Mouse (Mus musculus) limb, embryonic 10.5 days (tissue): Measurements from ENCODE around the gene Tmed9. TPM values are rescaled to one million over a fixed set of nuclear protein-coding genes. Genes with fewer than 3 reads are reported as not detected.
"Not testable (repeated sequence)": the region's sequence is repeated elsewhere in the genome, so short reads cannot be mapped to it uniquely, and the experiment has no call there.

Experiments
- DNase-seq: peaks from one replicate; pipeline ENCODE4 v3.0.0-alpha.2; 2017; ENCODE audit warnings: low spot score
- H3K27ac ChIP-seq: fragments of 300-500 bp; sonication (generic); 2 replicates; pipeline ENCODE4 v1.5.1; 2016; ENCODE audit warnings: mild to moderate bottlenecking
- H3K27me3 ChIP-seq: fragments of 300-500 bp; sonication (generic); 2 replicates; pipeline ENCODE4 v1.6.1; 2016; ENCODE audit warnings: low read depth, mild to moderate bottlenecking; ENCODE audit not compliant: poor library complexity, severe bottlenecking
- H3K36me3 ChIP-seq: fragments of 300-500 bp; sonication (generic); 2 replicates; pipeline ENCODE4 v1.6.1; 2016; ENCODE audit warnings: mild to moderate bottlenecking, moderate library complexity
- H3K4me1 ChIP-seq: fragments of 300-500 bp; sonication (generic); 2 replicates; pipeline ENCODE4 v1.6.1; 2016
- H3K4me3 ChIP-seq: fragments of 300-500 bp; sonication (generic); 2 replicates; pipeline ENCODE4 v1.5.1; 2016; ENCODE audit warnings: mild to moderate bottlenecking, moderate library complexity
- H3K9me3 ChIP-seq: fragments of 300-500 bp; sonication (generic); replicated peaks from 2 replicates; pipeline ENCODE4 v1.6.1; 2016; ENCODE audit warnings: mild to moderate bottlenecking
- WGBS: fragments of 180-500 bp; shearing (Covaris S2); methylation state at CpG from one replicate; pipeline ENCODE4 v1.1.7; 2016; 5-methylcytosine and 5-hydroxymethylcytosine counted together
- polyA plus RNA-seq: library from polyadenylated mRNA; unstranded; fragments of >200 nt; fragmentation: Nextera tagmentation; extraction: Ambion mirVana; gene quantifications from 2 replicates; pipeline ENCODE4 v1.2.1, GENCODE M21; 2016

Tmed9 gene
- polyA plus RNA-seq, 1 experiment from 2014 or later: 123 TPM

- no peak for DNase-seq
- Histone ChIP-seq H3K4me1 (no peaks in the 10 kb centered on the region), H3K9me3 (no peaks in the 10 kb centered on the region), H3K36me3 (peaks cover 100% of the 10 kb centered on the region), H3K4me3 (no peak overlapping the region), H3K27ac (no peak overlapping the region), H3K27me3 (no peaks in the 10 kb centered on the region)
- WGBS: 94% methylated on average over 8 of the region's 8 CpGs
These were observed 30.1 kb upstream of the Tmed9 start for GRCm38 (mm10) chr13:55543447-55543846.

GRCm38 (mm10) chr13:55544792-55545191 lies 28.7 kb upstream of the Tmed9 start:
- 93% methylated on average over 6 of the region's 6 CpGs for WGBS
- H3K36me3 ChIP-seq: peaks cover 100% of the 10 kb centered on the region
- no peak overlapping the region for H3K27ac ChIP-seq
- no peaks in the 10 kb centered on the region for H3K9me3 ChIP-seq
- no peak for DNase-seq
- H3K4me3 ChIP-seq: no peak overlapping the region
- H3K27me3 ChIP-seq: no peaks in the 10 kb centered on the region
- no peaks in the 10 kb centered on the region for H3K4me1 ChIP-seq

GRCm38 (mm10) chr13:55547916-55548315 lies 25.6 kb upstream of the Tmed9 start:
- peaks cover 100% of the 10 kb centered on the region for H3K36me3 ChIP-seq
- no peaks in the 10 kb centered on the region for H3K27me3 ChIP-seq
- H3K4me1 ChIP-seq: no peaks in the 10 kb centered on the region
- DNase-seq: no peak
- no peak overlapping the region for H3K4me3 ChIP-seq
- no peaks in the 10 kb centered on the region for H3K9me3 ChIP-seq
- H3K27ac ChIP-seq: no peak overlapping the region
- WGBS: 94% methylated on average over 2 of the region's 2 CpGs

GRCm38 (mm10) chr13:55548426-55548825 lies 25.1 kb upstream of the Tmed9 start:
- no peaks in the 10 kb centered on the region for H3K27me3 ChIP-seq
- 89% methylated on average over 5 of the region's 5 CpGs for WGBS
- H3K27ac ChIP-seq: no peak overlapping the region
- no peak for DNase-seq
- peaks cover 100% of the 10 kb centered on the region for H3K36me3 ChIP-seq
- no peaks in the 10 kb centered on the region for H3K4me1 ChIP-seq
- H3K4me3 ChIP-seq: no peak overlapping the region
- H3K9me3 ChIP-seq: no peaks in the 10 kb centered on the region

- H3K36me3 ChIP-seq: peaks cover 100% of the 10 kb centered on the region
These were observed 24.5 kb upstream of the Tmed9 start for GRCm38 (mm10) chr13:55549061-55549460.

GRCm38 (mm10) chr13:55555921-55556320 lies 17.6 kb upstream of the Tmed9 start:
- no peak overlapping the region for H3K27ac ChIP-seq
- 95% methylated on average over 9 of the region's 9 CpGs for WGBS
- peaks cover 84% of the 10 kb centered on the region for H3K36me3 ChIP-seq

More at GRCm38 (mm10) chr13:55549061-55549460, 24.5 kb upstream of the Tmed9 start:
- WGBS: 90% methylated on average over 15 of the region's 15 CpGs
- no peak overlapping the region for H3K4me3 ChIP-seq
- no peak overlapping the region for H3K27ac ChIP-seq
- no peaks in the 10 kb centered on the region for H3K9me3 ChIP-seq
- no peaks in the 10 kb centered on the region for H3K4me1 ChIP-seq
- DNase-seq: no peak
- no peaks in the 10 kb centered on the region for H3K27me3 ChIP-seq

GRCm38 (mm10) chr13:55557499-55557898 lies 16.0 kb upstream of the Tmed9 start:
- no peak overlapping the region for H3K27ac ChIP-seq
- H3K4me1 ChIP-seq: 0 out of 2 replicates have a peak, but pooled peaks cover 2% of the 10 kb centered on the region
- no peak for DNase-seq
- no peaks in the 10 kb centered on the region for H3K9me3 ChIP-seq
- H3K4me3 ChIP-seq: no peak overlapping the region
- 84% methylated on average over 6 of the region's 6 CpGs for WGBS
- H3K27me3 ChIP-seq: no peaks in the 10 kb centered on the region
- peaks cover 84% of the 10 kb centered on the region for H3K36me3 ChIP-seq

More at GRCm38 (mm10) chr13:55555921-55556320, 17.6 kb upstream of the Tmed9 start:
- DNase-seq: no peak
- no peaks in the 10 kb centered on the region for H3K27me3 ChIP-seq
- no peaks in the 10 kb centered on the region for H3K9me3 ChIP-seq
- no peak overlapping the region for H3K4me3 ChIP-seq
- H3K4me1 ChIP-seq: 0 out of 2 replicates have a peak, but pooled peaks cover 2% of the 10 kb centered on the region

- Histone ChIP-seq H3K4me1 (peaks cover 7% of the 10 kb centered on the region; the same call in 1 of the 2 replicates), H3K36me3 (peaks cover 82% of the 10 kb centered on the region), H3K27me3 (no peaks in the 10 kb centered on the region), H3K9me3 (no peaks in the 10 kb centered on the region), H3K4me3 (no peak overlapping the region), H3K27ac (no peak overlapping the region)
- DNase-seq: no peak
- 81% methylated on average over 7 of the region's 7 CpGs for WGBS
These were observed 10.2 kb upstream of the Tmed9 start for GRCm38 (mm10) chr13:55563266-55563879.

GRCm38 (mm10) chr13:55567001-55567400 lies 6.5 kb upstream of the Tmed9 start:
- no peak for DNase-seq
- no peak overlapping the region for H3K27ac ChIP-seq
- H3K4me1 ChIP-seq: peaks cover 24% of the 10 kb centered on the region
- peaks cover 67% of the 10 kb centered on the region for H3K36me3 ChIP-seq
- 94% methylated on average over 6 of the region's 6 CpGs for WGBS
- H3K27me3 ChIP-seq: no peaks in the 10 kb centered on the region
- no peak overlapping the region for H3K4me3 ChIP-seq
- no peaks in the 10 kb centered on the region for H3K9me3 ChIP-seq

- Histone ChIP-seq H3K27me3 (no peaks in the 10 kb centered on the region), H3K4me3 (no peak overlapping the region), H3K4me1 (peaks cover 29% of the 10 kb centered on the region), H3K36me3 (peaks cover 59% of the 10 kb centered on the region), H3K9me3 (no peaks in the 10 kb centered on the region), H3K27ac (no peak overlapping the region)
- WGBS: 96% methylated on average over 2 of the region's 2 CpGs
- no peak for DNase-seq
These were observed 5.6 kb upstream of the Tmed9 start for GRCm38 (mm10) chr13:55567949-55568348.

- H3K36me3 ChIP-seq: peaks cover 55% of the 10 kb centered on the region
- peaks cover 29% of the 10 kb centered on the region for H3K4me1 ChIP-seq
- not testable (repeated sequence) for H3K27me3 ChIP-seq, H3K9me3 ChIP-seq, H3K4me3 ChIP-seq, DNase-seq, H3K27ac ChIP-seq
- WGBS: 91% methylated on average over 4 of the region's 4 CpGs
These were observed 5.0 kb upstream of the Tmed9 start for GRCm38 (mm10) chr13:55568524-55568923.

GRCm38 (mm10) chr13:55569726-55570285 lies 3.7 kb upstream of the Tmed9 start:
- 17% methylated on average over 16 of the region's 16 CpGs for WGBS
- no peaks in the 10 kb centered on the region for H3K27me3 ChIP-seq
- peak overlapping the region; percentile 95 for H3K27ac ChIP-seq
- peaks cover 47% of the 10 kb centered on the region for H3K36me3 ChIP-seq
- H3K4me1 ChIP-seq: peaks cover 21% of the 10 kb centered on the region
- no peaks in the 10 kb centered on the region for H3K9me3 ChIP-seq
- H3K4me3 ChIP-seq: peak overlapping the region; percentile 91
- peak; percentile 45 for DNase-seq

- peak overlapping the region; percentile 91 for H3K4me3 ChIP-seq
- DNase-seq: peak; percentile 69
- WGBS: 3% methylated on average over 47 of the region's 47 CpGs
These were observed 3.1 kb upstream of the Tmed9 start for GRCm38 (mm10) chr13:55570286-55570973.

More at GRCm38 (mm10) chr13:55570286-55570973, 3.1 kb upstream of the Tmed9 start:
- Histone ChIP-seq H3K4me1 (peaks cover 21% of the 10 kb centered on the region), H3K27ac (peak overlapping the region; percentile 95), H3K9me3 (no peaks in the 10 kb centered on the region), H3K36me3 (peaks cover 40% of the 10 kb centered on the region), H3K27me3 (no peaks in the 10 kb centered on the region)
